Mouse (Mus musculus) neural tube, embryonic 11.5 days (tissue): ENCODE results near the gene BC051019. TPM values are rescaled to one million over a fixed set of nuclear protein-coding genes. Genes with fewer than 3 reads are reported as not detected.

ENCODE experiments used
- ATAC-seq: fragments of 200-750 bp; cut with Nextera tagmentation; 2 replicates; pipeline ENCODE4 v1.8.0; 2017; ENCODE audit warnings: moderate number of reproducible peaks, mild to moderate bottlenecking, moderate TSS enrichment, moderate library complexity; ENCODE audit not compliant: insufficient read depth, low FRiP score, low TSS enrichment
- DNase-seq: peaks from one replicate; pipeline ENCODE4 v3.0.0-alpha.2; 2015; ENCODE audit warnings: low spot score
- H3K27ac ChIP-seq: fragments of 300-500 bp; sonication (generic); 2 replicates; pipeline ENCODE4 v1.5.1; 2014; ENCODE audit warnings: low read depth, mild to moderate bottlenecking, low read length
- H3K27me3 ChIP-seq: fragments of 300-500 bp; sonication (generic); 2 replicates; pipeline ENCODE4 v1.6.1; 2014; ENCODE audit warnings: mild to moderate bottlenecking, low read length, mixed read lengths; ENCODE audit not compliant: control insufficient read depth, insufficient read depth
- H3K36me3 ChIP-seq: fragments of 300-500 bp; sonication (generic); 2 replicates; pipeline ENCODE4 v1.6.1; 2014; ENCODE audit warnings: mild to moderate bottlenecking, low read length, moderate library complexity, mixed read lengths; ENCODE audit not compliant: control insufficient read depth, insufficient read depth
- H3K4me1 ChIP-seq: fragments of 300-500 bp; sonication (generic); 2 replicates; pipeline ENCODE4 v1.6.1; 2014; ENCODE audit warnings: low read length, mixed read lengths; ENCODE audit not compliant: control insufficient read depth, insufficient read depth
- H3K4me2 ChIP-seq: fragments of 300-500 bp; sonication (generic); 2 replicates; pipeline ENCODE4 v1.6.1; 2014; ENCODE audit warnings: low read depth, mild to moderate bottlenecking, moderate library complexity
- H3K4me3 ChIP-seq: fragments of 300-500 bp; sonication (generic); 2 replicates; pipeline ENCODE4 v1.5.1; 2014; ENCODE audit warnings: low read depth, low read length
- H3K9ac ChIP-seq: fragments of 300-500 bp; sonication (generic); 2 replicates; pipeline ENCODE4 v1.6.1; 2014; ENCODE audit warnings: mild to moderate bottlenecking, low read length
- H3K9me3 ChIP-seq: fragments of 300-500 bp; sonication (generic); 2 replicates; pipeline ENCODE4 v1.6.1; 2016; ENCODE audit warnings: low read length; ENCODE audit not compliant: control insufficient read depth
- WGBS: fragments of 180-500 bp; shearing (Covaris S2); extraction: QIAGEN DNeasy Blood & Tissue Kit; methylation state at CpG from one replicate; pipeline ENCODE4 v1.1.7; 2014; 5-methylcytosine and 5-hydroxymethylcytosine counted together
- polyA plus RNA-seq: library from polyadenylated mRNA; unstranded; fragments of >200 nt; fragmentation: Nextera tagmentation; extraction: Ambion mirVana; gene quantifications from 2 replicates; pipeline ENCODE4 v1.2.1, GENCODE M21; 2014

BC051019 gene
- polyA plus RNA-seq, 1 experiment from 2014 or later = 0.41 TPM

GRCm38 (mm10) chr7:109719286-109719685 is 4.4 kb downstream of the BC051019 start:
- no peaks in the 10 kb centered on the region for H3K27me3 ChIP-seq
- H3K4me1 ChIP-seq = no peaks in the 10 kb centered on the region
- no peak overlapping the region for H3K4me3 ChIP-seq
- no peak overlapping the region for H3K9ac ChIP-seq
- DNase-seq (no peak), ATAC-seq (no peak)
- 61% methylated on average over 9 of the region's 9 CpGs for WGBS
- no peak overlapping the region for H3K27ac ChIP-seq
- no peaks in the 10 kb centered on the region for H3K9me3 ChIP-seq
- no peak overlapping the region for H3K4me2 ChIP-seq
- H3K36me3 ChIP-seq = no peaks in the 10 kb centered on the region

GRCm38 (mm10) chr7:109713434-109713982 is 10.1 kb downstream of the BC051019 start:
- no peaks in the 10 kb centered on the region; the same call in 1 of the 2 replicates for H3K36me3 ChIP-seq
- DNase-seq (no peak), ATAC-seq (no peak)
- H3K4me1 ChIP-seq = no peaks in the 10 kb centered on the region
- no peaks in the 10 kb centered on the region for H3K27me3 ChIP-seq
- no peak overlapping the region for H3K9ac ChIP-seq
- no peak overlapping the region for H3K27ac ChIP-seq
- H3K4me2 ChIP-seq = no peak overlapping the region
- 87% methylated on average over 2 of the region's 2 CpGs for whole genome bisulfite sequencing
- H3K9me3 ChIP-seq = no peaks in the 10 kb centered on the region
- H3K4me3 ChIP-seq = no peak overlapping the region

GRCm38 (mm10) chr7:109712198-109712597 is 11.5 kb downstream of the BC051019 start:
- H3K4me2 ChIP-seq = no peak overlapping the region
- no peaks in the 10 kb centered on the region for H3K4me1 ChIP-seq
- no peak for DNase-seq
- no peak overlapping the region for H3K9ac ChIP-seq
- no peaks in the 10 kb centered on the region for H3K27me3 ChIP-seq
- no peak for ATAC-seq
- H3K9me3 ChIP-seq = no peaks in the 10 kb centered on the region
- H3K36me3 ChIP-seq = no peaks in the 10 kb centered on the region; the same call in 1 of the 2 replicates
- no peak overlapping the region for H3K27ac ChIP-seq
- H3K4me3 ChIP-seq = no peak overlapping the region
- WGBS = 78% methylated on average over 7 of the region's 7 CpGs

- Histone ChIP-seq H3K9ac (no peak overlapping the region), H3K4me2 (no peak overlapping the region), H3K36me3 (no peaks in the 10 kb centered on the region; the same call in 1 of the 2 replicates), H3K4me3 (no peak overlapping the region), H3K27ac (no peak overlapping the region), H3K4me1 (no peaks in the 10 kb centered on the region), H3K27me3 (no peaks in the 10 kb centered on the region), H3K9me3 (no peaks in the 10 kb centered on the region)
- no peak for DNase-seq
- WGBS = 87% methylated on average over 1 of the region's 1 CpGs
- no peak for ATAC-seq
Observed at GRCm38 (mm10) chr7:109710069-109710468, 13.6 kb downstream of the BC051019 start.

GRCm38 (mm10) chr7:109708961-109709382 is 14.7 kb downstream of the BC051019 start:
- Histone ChIP-seq H3K9me3 (no peaks in the 10 kb centered on the region), H3K4me1 (no peaks in the 10 kb centered on the region), H3K27ac (no peak overlapping the region), H3K36me3 (no peaks in the 10 kb centered on the region; the same call in 1 of the 2 replicates), H3K27me3 (no peaks in the 10 kb centered on the region), H3K4me3 (no peak overlapping the region), H3K4me2 (no peak overlapping the region), H3K9ac (no peak overlapping the region)
- ATAC-seq (no peak), DNase-seq (no peak)
- WGBS = 74% methylated on average over 3 of the region's 3 CpGs

- Histone ChIP-seq H3K27ac (no peak overlapping the region), H3K4me2 (no peak overlapping the region), H3K36me3 (no peaks in the 10 kb centered on the region; the same call in 1 of the 2 replicates), H3K9me3 (no peaks in the 10 kb centered on the region), H3K4me1 (no peaks in the 10 kb centered on the region), H3K27me3 (no peaks in the 10 kb centered on the region), H3K4me3 (no peak overlapping the region), H3K9ac (no peak overlapping the region)
- WGBS = 60% methylated on average over 4 of the region's 4 CpGs
- no peak for ATAC-seq
- peak; percentile 42 for DNase-seq
Observed at GRCm38 (mm10) chr7:109707023-109707785, 16.4 kb downstream of the BC051019 start.

- H3K4me2 ChIP-seq = peak overlapping the region; percentile 84
- H3K4me1 ChIP-seq = no peaks in the 10 kb centered on the region
- H3K4me3 ChIP-seq = peak overlapping the region; percentile 64
- 66% methylated on average over 3 of the region's 3 CpGs for WGBS
- H3K27ac ChIP-seq = no peak overlapping the region
- ATAC-seq (no peak), DNase-seq (no peak)
- H3K27me3 ChIP-seq = no peaks in the 10 kb centered on the region
- H3K36me3 ChIP-seq = no peaks in the 10 kb centered on the region
- no peak overlapping the region; the same call in 1 of the 2 replicates for H3K9ac ChIP-seq
- H3K9me3 ChIP-seq = no peaks in the 10 kb centered on the region
Observed at GRCm38 (mm10) chr7:109704461-109704860, 19.2 kb downstream of the BC051019 start.

GRCm38 (mm10) chr7:109704016-109704377 is 19.7 kb downstream of the BC051019 start:
- peak overlapping the region; percentile 75; the same call in 1 of the 2 replicates for H3K27ac ChIP-seq
- WGBS = 3% methylated on average over 17 of the region's 17 CpGs
- H3K9ac ChIP-seq = peak overlapping the region; percentile 79

More at GRCm38 (mm10) chr7:109704016-109704377, 19.7 kb downstream of the BC051019 start:
- ATAC-seq (no peak), DNase-seq (no peak)
- Histone ChIP-seq H3K27me3 (no peaks in the 10 kb centered on the region), H3K4me2 (peak overlapping the region; percentile 84), H3K36me3 (no peaks in the 10 kb centered on the region), H3K4me3 (peak overlapping the region; percentile 64), H3K9me3 (no peaks in the 10 kb centered on the region), H3K4me1 (no peaks in the 10 kb centered on the region)
